Mouse (Mus musculus): ENCODE data around the gene Fbxo30.

Gene Fbxo30

GRCm38 (mm10) chr10:11280578-11281463 lies at the start of gene Fbxo30:
TSS of gene Fbxo30 (plus strand) at chr10:11281330.
- peak; percentile 18; the same call in 1 of the 2 replicates for TF ChIP-seq GATA4 (IDR thresholded peaks at IDR 0.05; ENCODE audit: insufficient replicate concordance, low read length)

- TF ChIP-seq GATA4 (IDR thresholded peaks at IDR 0.05; ENCODE audit: insufficient replicate concordance, low read length), result no peak
Measured at GRCm38 (mm10) chr10:11233208-11233607, 47.9 kb upstream of the Fbxo30 start.

GRCm38 (mm10) chr10:11248210-11248609 lies 32.9 kb upstream of the Fbxo30 start:
- no peak for TF ChIP-seq GATA4 (IDR thresholded peaks at IDR 0.05; ENCODE audit: insufficient replicate concordance, low read length)

GRCm38 (mm10) chr10:11250247-11250997 lies 30.7 kb upstream of the Fbxo30 start:
- no peak for TF ChIP-seq GATA4 (IDR thresholded peaks at IDR 0.05; ENCODE audit: insufficient replicate concordance, low read length)

- no peak for TF ChIP-seq GATA4 (IDR thresholded peaks at IDR 0.05; ENCODE audit: insufficient replicate concordance, low read length)
Measured at GRCm38 (mm10) chr10:11260119-11260518, 21.0 kb upstream of the Fbxo30 start.

- no peak for TF ChIP-seq GATA4 (IDR thresholded peaks at IDR 0.05; ENCODE audit: insufficient replicate concordance, low read length)
Measured at GRCm38 (mm10) chr10:11269165-11269564, 12.0 kb upstream of the Fbxo30 start.

GRCm38 (mm10) chr10:11274431-11274830 lies 6.7 kb upstream of the Fbxo30 start:
- TF ChIP-seq GATA4 (IDR thresholded peaks at IDR 0.05; ENCODE audit: insufficient replicate concordance, low read length), result no peak

- TF ChIP-seq GATA4 (IDR thresholded peaks at IDR 0.05; ENCODE audit: insufficient replicate concordance, low read length), result no peak
Measured at GRCm38 (mm10) chr10:11280235-11280577, 924 bp upstream of the Fbxo30 start.

GRCm38 (mm10) chr10:11281498-11282305 lies 572 bp downstream of the Fbxo30 start:
- TF ChIP-seq GATA4 (IDR thresholded peaks at IDR 0.05; ENCODE audit: insufficient replicate concordance, low read length), result no peak

- TF ChIP-seq GATA4 (IDR thresholded peaks at IDR 0.05; ENCODE audit: insufficient replicate concordance, low read length), result no peak
Measured at GRCm38 (mm10) chr10:11282306-11282631, 1.1 kb downstream of the Fbxo30 start.

- TF ChIP-seq GATA4 (IDR thresholded peaks at IDR 0.05; ENCODE audit: insufficient replicate concordance, low read length), result no peak
Measured at GRCm38 (mm10) chr10:11298418-11298817, 17.3 kb downstream of the Fbxo30 start.

GRCm38 (mm10) chr10:11305365-11306053 lies 24.4 kb downstream of the Fbxo30 start:
- TF ChIP-seq GATA4 (IDR thresholded peaks at IDR 0.05; ENCODE audit: insufficient replicate concordance, low read length), result no peak

GRCm38 (mm10) chr10:11306054-11306367 lies 24.9 kb downstream of the Fbxo30 start:
- TF ChIP-seq GATA4 (IDR thresholded peaks at IDR 0.05; ENCODE audit: insufficient replicate concordance, low read length), result no peak

- no peak for TF ChIP-seq GATA4 (IDR thresholded peaks at IDR 0.05; ENCODE audit: insufficient replicate concordance, low read length)
Measured at GRCm38 (mm10) chr10:11309866-11310265, 28.7 kb downstream of the Fbxo30 start.

- TF ChIP-seq GATA4 (IDR thresholded peaks at IDR 0.05; ENCODE audit: insufficient replicate concordance, low read length), result no peak
Measured at GRCm38 (mm10) chr10:11310481-11310880, 29.4 kb downstream of the Fbxo30 start.
